Mouse (Mus musculus): ENCODE measurements at regions not wholly inside any gene's neighbourhood (a gene's known extent, or its start where the extent isn't known, plus 50 kb on each side); places are given as distances from the start of the nearest gene placed in this dataset.

DNA sequence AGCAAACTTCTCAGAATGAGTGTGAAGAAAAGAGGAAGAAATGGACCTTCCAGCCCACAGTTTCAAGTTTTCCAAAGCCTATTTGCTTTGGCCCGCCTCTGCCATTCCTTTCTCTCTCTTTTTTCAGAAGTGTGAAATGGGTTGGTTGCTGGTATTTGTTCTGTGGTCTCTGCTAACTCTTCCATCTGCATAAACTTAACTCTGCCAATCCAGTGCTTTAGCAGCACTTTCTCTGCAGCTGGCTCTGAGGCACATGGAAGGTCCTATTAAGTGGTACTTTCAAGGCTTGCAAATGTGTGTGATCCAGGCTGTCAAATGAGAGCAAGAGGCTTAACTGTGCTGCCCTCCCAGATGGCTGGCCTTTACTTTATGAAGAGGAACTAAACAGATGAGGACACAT, 383.6 kb downstream of the Gm826 start:
- no peak for DNase-seq (ENCODE audit: low read depth, low spot score)

GRCm38 (mm10) chr2:159949046-159949445, 384.9 kb downstream of the Gm826 start:
- DNase-seq (ENCODE audit: low read depth, low spot score), result no peak

- no peak for DNase-seq (ENCODE audit: low read depth, low spot score)
These were observed 403.2 kb downstream of the Gm826 start for GRCm38 (mm10) chr2:159930744-159931143.

DNA sequence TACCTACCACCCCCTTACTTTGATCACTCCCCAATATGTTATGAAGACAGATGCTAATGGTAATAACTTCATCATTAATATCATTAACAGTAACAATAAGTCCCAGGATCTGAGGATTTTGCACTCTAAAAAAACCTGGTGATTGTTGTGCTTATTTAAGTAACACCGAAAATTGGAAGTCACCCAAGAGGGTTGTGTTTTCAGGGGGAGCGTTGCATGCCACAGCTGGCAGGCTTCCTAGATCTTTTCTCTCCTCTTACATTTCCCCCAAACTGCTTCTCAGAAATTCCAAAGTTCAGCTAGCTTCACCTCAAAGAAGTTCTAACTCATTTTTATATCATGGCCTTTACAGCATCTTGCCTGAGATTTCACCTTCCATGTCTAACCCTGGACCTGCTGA, 444.3 kb downstream of the Gm826 start:
- DNase-seq (ENCODE audit: low read depth, low spot score), result no peak

GRCm38 (mm10) chr2:159884773-159885459, 449.0 kb downstream of the Gm826 start:
- no peak for DNase-seq (ENCODE audit: low read depth, low spot score)

- DNase-seq (ENCODE audit: low read depth, low spot score), result no peak
These were observed 467.0 kb downstream of the Gm826 start for GRCm38 (mm10) chr2:159866981-159867380.

GRCm38 (mm10) chr2:159866391-159866790, 467.6 kb downstream of the Gm826 start:
- no peak for DNase-seq (ENCODE audit: low read depth, low spot score)

DNA sequence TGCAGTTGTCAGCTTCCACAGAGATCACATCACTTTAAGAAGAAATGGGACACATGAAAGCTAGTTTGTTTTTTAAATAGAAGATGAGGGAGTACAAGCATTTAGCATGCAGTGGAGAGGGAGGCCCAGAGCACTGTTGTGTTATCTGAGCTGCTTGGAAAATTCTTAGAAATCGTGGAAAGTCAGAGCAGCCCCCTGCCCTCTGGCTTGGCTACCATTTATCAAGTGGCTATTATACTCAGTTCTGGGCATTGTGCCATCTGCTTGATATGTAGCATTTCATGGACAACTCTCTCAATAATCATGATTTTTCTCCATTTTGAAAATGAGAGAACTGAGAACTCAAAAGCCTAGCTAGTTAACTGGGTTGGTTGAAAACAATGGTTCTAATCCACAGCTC, 470.8 kb downstream of the Gm826 start:
- DNase-seq (ENCODE audit: low read depth, low spot score), result no peak

- no peak for DNase-seq (ENCODE audit: low read depth, low spot score)
These were observed 479.9 kb downstream of the Gm826 start for GRCm38 (mm10) chr2:159853891-159854665.

GRCm38 (mm10) chr2:159852959-159853358, 481.0 kb downstream of the Gm826 start:
- no peak for DNase-seq (ENCODE audit: low read depth, low spot score)

GRCm38 (mm10) chr2:159832488-159833113, 501.4 kb downstream of the Gm826 start:
- no peak for DNase-seq (ENCODE audit: low read depth, low spot score)

GRCm38 (mm10) chr2:159826417-159826816, 507.5 kb downstream of the Gm826 start:
- DNase-seq (ENCODE audit: low read depth, low spot score), result no peak

DNA sequence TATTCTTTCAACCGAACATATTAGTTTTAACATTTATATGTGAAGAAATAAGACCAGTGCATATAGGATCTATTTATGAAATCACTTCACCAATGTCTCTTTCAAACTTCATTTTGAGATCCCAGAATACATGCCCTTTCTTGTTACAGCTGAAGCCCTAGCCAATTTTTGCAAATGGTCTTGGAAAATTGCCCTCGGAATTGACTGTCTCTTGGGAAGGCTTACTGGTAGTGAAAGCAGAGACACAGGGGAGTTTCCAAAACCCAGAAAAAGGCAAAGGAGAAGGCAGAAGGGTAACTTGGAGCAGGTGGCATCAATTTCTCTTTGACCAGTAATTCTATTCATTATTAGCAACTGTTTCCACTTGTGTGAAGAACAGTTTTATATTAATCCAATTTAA, 515.4 kb downstream of the Gm826 start:
- no peak for DNase-seq (ENCODE audit: low read depth, low spot score)

- no peak for DNase-seq (ENCODE audit: low read depth, low spot score)
These were observed 517.6 kb downstream of the Gm826 start for GRCm38 (mm10) chr2:159816344-159816743.

All from retina, postnatal 7 days (tissue).